12 mouse cellular contexts compared by ENCODE assay signal in genomic region chr6:127407742-127408141, GRCm38 (mm10). TPM values are rescaled to one million over a fixed set of nuclear protein-coding genes. Genes with fewer than 3 reads are reported as not detected.
A peak's percentile ranks its signal among the peaks of the same experiment; 100 is the strongest.
DNase-seq lines count a peak whose midpoint lies in the region; ATAC-seq lines count a peak whose summit lies in the region.
"Had no signal": no experiment of that assay in that cellular context is flagged by ENCODE, and none has a peak within 500 bp of the region (broad histone marks: within the 10 kb centered on the region; RNA-seq: fewer than 3 reads in every experiment).

No protein-coding gene starts in this region.

- DNase-seq in gastrocnemius, postnatal 14 days: peak; percentile 15
- no peak for DNase-seq in gastrocnemius, postnatal 36 days
- peak; percentile 19 for DNase-seq in neural tube, embryonic 10.5 days (ENCODE audit: extremely low spot score, low spot score)
- no peak for DNase-seq in ovary, adult 18-20 months (ENCODE audit: low spot score)
- DNase-seq: cerebellum, postnatal 25 days; lung, postnatal 10 days had no signal

- ATAC-seq in neural tube, embryonic 15.5 days (ENCODE audit: low FRiP score): no peak
- peak; percentile 33; the same call in 1 of the 2 replicates for ATAC-seq in megakaryocyte, adult 5-6 weeks (ENCODE audit: poor library complexity, severe bottlenecking)
- ATAC-seq in intestine, embryonic 15.5 days: no peak
- ATAC-seq in monocyte, adult 5-6 weeks (replicated peaks; ENCODE audit: insufficient number of reproducible peaks, low FRiP score, low TSS enrichment, poor library complexity, severe bottlenecking): no peak
- ATAC-seq: Patski had no signal

- H3K4me3 ChIP-seq in neural tube, embryonic 15.5 days (replicated peaks): no peak overlapping the region
- no peak overlapping the region for H3K4me3 ChIP-seq in intestine, embryonic 15.5 days (replicated peaks)
- H3K4me3 ChIP-seq: hindbrain, embryonic 15.5 days had no signal

- H3K9ac ChIP-seq in neural tube, embryonic 15.5 days (replicated peaks): no peak overlapping the region
- H3K9ac ChIP-seq in intestine, embryonic 15.5 days: no peak overlapping the region
- H3K9ac ChIP-seq: hindbrain, embryonic 15.5 days had no signal

- no peak overlapping the region for H3K27ac ChIP-seq in neural tube, embryonic 15.5 days (replicated peaks)
- no peak overlapping the region for H3K27ac ChIP-seq in intestine, embryonic 15.5 days
- H3K27ac ChIP-seq: hindbrain, embryonic 15.5 days had no signal

- intact Hi-C loops in gastrocnemius, postnatal 14 days (cut with DNase I; ENCODE audit: low total_unique reads): no loop called here
- intact Hi-C loops in gastrocnemius, postnatal 36 days (cut with DNase I): no loop called here

- no peak overlapping the region for H3K4me2 ChIP-seq in neural tube, embryonic 15.5 days
- H3K4me2 ChIP-seq in intestine, embryonic 15.5 days (replicated peaks): no peak overlapping the region
- H3K4me2 ChIP-seq: hindbrain, embryonic 15.5 days had no signal

- no peaks in the 10 kb centered on the region for H3K27me3 ChIP-seq in neural tube, embryonic 15.5 days (replicated peaks)
- no peaks in the 10 kb centered on the region for H3K27me3 ChIP-seq in intestine, embryonic 15.5 days (replicated peaks)
- H3K27me3 ChIP-seq: hindbrain, embryonic 15.5 days; Patski had no signal

- H3K36me3 ChIP-seq in neural tube, embryonic 15.5 days: no peaks in the 10 kb centered on the region
- H3K36me3 ChIP-seq in intestine, embryonic 15.5 days: no peaks in the 10 kb centered on the region
- H3K36me3 ChIP-seq: hindbrain, embryonic 15.5 days had no signal

- WGBS in neural tube, embryonic 15.5 days: 27% methylated on average over 4 of the region's 4 CpGs
- 23% methylated on average over 4 of the region's 4 CpGs for WGBS in intestine, embryonic 15.5 days

- no peaks in the 10 kb centered on the region for H3K9me3 ChIP-seq in neural tube, embryonic 15.5 days (replicated peaks)
- H3K9me3 ChIP-seq in intestine, embryonic 15.5 days: no peaks in the 10 kb centered on the region
- H3K9me3 ChIP-seq: hindbrain, embryonic 15.5 days had no signal

- H3K4me1 ChIP-seq in neural tube, embryonic 15.5 days: peaks cover 22% of the 10 kb centered on the region; the same call in 1 of the 2 replicates
- H3K4me1 ChIP-seq in intestine, embryonic 15.5 days (replicated peaks): no peaks in the 10 kb centered on the region

RNA-seq across cellular contexts. Expression of gene Parp11, which starts 38.9 kb away (rescaled TPM):
- 1 to 10 TPM; 3.8 to 5.7 TPM for total RNA-seq in gastrocnemius, postnatal 14 days (2021)
- total RNA-seq in gastrocnemius, postnatal 36 days (2021): 1 to 10 TPM; 4.2 to 4.8 TPM
- 65.1 and 72.6 TPM in 2 replicates for polyA plus RNA-seq in neural tube, embryonic 15.5 days (2015; fragmentation: Nextera tagmentation; extraction: Ambion mirVana)
- 11.0 and 11.7 TPM in 2 replicates for total RNA-seq in megakaryocyte, adult 5-6 weeks (2015)
- 19.1 and 25.2 TPM in 2 replicates for total RNA-seq in megakaryocyte, adult 5-6 weeks (2017)
- polyA plus RNA-seq in intestine, embryonic 15.5 days (2015; fragmentation: Nextera tagmentation; extraction: Ambion mirVana): 19.3 and 20.6 TPM in 2 replicates
- 16.5 to 49.2 TPM (median 31.2 TPM) in 3 replicates for total RNA-seq in monocyte, adult 5-6 weeks (2017)

Comparison
In these comparisons a context has a peak if more than half of its experiments do, and no peak if none do; other contexts are left out.
1. DNase-seq: peak in gastrocnemius, postnatal 14 days (single experiment) and neural tube, embryonic 10.5 days (single experiment); none in gastrocnemius, postnatal 36 days (0 of 2) and ovary, adult 18-20 months (single experiment).